Mouse (Mus musculus) midbrain, embryonic 11.5 days (tissue): ENCODE measurements around the gene Tet2. TPM values are rescaled to one million over a fixed set of nuclear protein-coding genes. Genes with fewer than 3 reads are reported as not detected.

ENCODE experiments used
- ATAC-seq: fragments of 200-750 bp; cut with Nextera tagmentation; 2 replicates; pipeline ENCODE4 v1.8.0; 2017; ENCODE audit warnings: moderate TSS enrichment, moderate library complexity; ENCODE audit not compliant: low FRiP score
- DNase-seq: peaks from one replicate; pipeline ENCODE4 v3.0.0; 2015; ENCODE audit warnings: low spot score; ENCODE audit errors: missing footprints
- H3K27ac ChIP-seq: fragments of 300-500 bp; sonication (generic); 2 replicates; pipeline ENCODE4 v1.5.1; 2014; ENCODE audit warnings: low read depth, low read length
- H3K27me3 ChIP-seq: fragments of 300-500 bp; sonication (generic); 2 replicates; pipeline ENCODE4 v1.6.1; 2014; ENCODE audit warnings: mild to moderate bottlenecking, low read length, moderate library complexity, mixed read lengths; ENCODE audit not compliant: control insufficient read depth, insufficient read depth
- H3K36me3 ChIP-seq: fragments of 300-500 bp; sonication (generic); 2 replicates; pipeline ENCODE4 v1.6.1; 2014; ENCODE audit warnings: mild to moderate bottlenecking, low read length, moderate library complexity, mixed read lengths; ENCODE audit not compliant: control insufficient read depth, insufficient read depth
- H3K4me1 ChIP-seq: fragments of 300-500 bp; sonication (generic); 2 replicates; pipeline ENCODE4 v1.6.1; 2014; ENCODE audit warnings: low read length; ENCODE audit not compliant: control insufficient read depth, insufficient read depth
- H3K4me2 ChIP-seq: fragments of 300-500 bp; sonication (generic); 2 replicates; pipeline ENCODE4 v1.6.1; 2014; ENCODE audit warnings: mild to moderate bottlenecking, moderate library complexity
- H3K4me3 ChIP-seq: fragments of 300-500 bp; sonication (generic); 2 replicates; pipeline ENCODE4 v1.5.1; 2014; ENCODE audit warnings: low read depth, low read length
- H3K9ac ChIP-seq: fragments of 300-500 bp; sonication (generic); 2 replicates; pipeline ENCODE4 v1.6.1; 2014; ENCODE audit warnings: low read length
- H3K9me3 ChIP-seq: fragments of 300-500 bp; sonication (generic); 2 replicates; pipeline ENCODE4 v1.6.1; 2016; ENCODE audit warnings: low read length; ENCODE audit not compliant: control insufficient read depth
- WGBS: fragments of 180-500 bp; shearing (Covaris S2); extraction: QIAGEN DNeasy Blood & Tissue Kit; methylation state at CpG from one replicate; pipeline ENCODE4 v1.1.7; 2014; 5-methylcytosine and 5-hydroxymethylcytosine counted together
- polyA plus RNA-seq: library from polyadenylated mRNA; unstranded; fragments of >200 nt; fragmentation: Nextera tagmentation; extraction: Ambion mirVana; gene quantifications from 2 replicates; pipeline ENCODE4 v1.2.1, GENCODE M21; 2014

Gene Tet2
- polyA plus RNA-seq, 1 experiment from 2014 or later, result 15.0 TPM

GRCm38 (mm10) chr3:133554092-133554491 lies 9.2 kb upstream of the Tet2 start:
- DNase-seq (no peak), ATAC-seq (no peak)
- Histone ChIP-seq H3K9ac (no peak overlapping the region), H3K4me2 (no peak overlapping the region), H3K9me3 (no peaks in the 10 kb centered on the region), H3K4me1 (no peaks in the 10 kb centered on the region), H3K27me3 (no peaks in the 10 kb centered on the region), H3K36me3 (no peaks in the 10 kb centered on the region), H3K27ac (no peak overlapping the region), H3K4me3 (no peak overlapping the region)
- WGBS, result 92% methylated on average over 4 of the region's 4 CpGs

GRCm38 (mm10) chr3:133551941-133552340 lies 7.0 kb upstream of the Tet2 start:
- 66% methylated on average over 8 of the region's 8 CpGs for WGBS
- no peaks in the 10 kb centered on the region for H3K9me3 ChIP-seq
- H3K27ac ChIP-seq, result no peak overlapping the region
- H3K36me3 ChIP-seq, result no peaks in the 10 kb centered on the region
- H3K4me1 ChIP-seq, result no peaks in the 10 kb centered on the region
- no peak overlapping the region for H3K4me2 ChIP-seq
- ATAC-seq (no peak), DNase-seq (peak; percentile 67)
- no peaks in the 10 kb centered on the region for H3K27me3 ChIP-seq
- no peak overlapping the region for H3K9ac ChIP-seq
- H3K4me3 ChIP-seq, result no peak overlapping the region

GRCm38 (mm10) chr3:133549385-133550170 lies 4.6 kb upstream of the Tet2 start:
- no peaks in the 10 kb centered on the region for H3K27me3 ChIP-seq
- WGBS, result 70% methylated on average over 7 of the region's 7 CpGs
- no peak overlapping the region for H3K4me3 ChIP-seq
- no peak overlapping the region for H3K9ac ChIP-seq
- H3K36me3 ChIP-seq, result no peaks in the 10 kb centered on the region
- H3K9me3 ChIP-seq, result no peaks in the 10 kb centered on the region
- H3K27ac ChIP-seq, result no peak overlapping the region
- no peaks in the 10 kb centered on the region for H3K4me1 ChIP-seq
- DNase-seq (peak; percentile 78), ATAC-seq (no peak)
- H3K4me2 ChIP-seq, result no peak overlapping the region

- DNase-seq, result no peak
- Histone ChIP-seq H3K27me3 (no peaks in the 10 kb centered on the region), H3K27ac (no peak overlapping the region), H3K4me3 (no peak overlapping the region), H3K9ac (no peak overlapping the region), H3K9me3 (no peaks in the 10 kb centered on the region), H3K4me1 (no peaks in the 10 kb centered on the region), H3K36me3 (no peaks in the 10 kb centered on the region), H3K4me2 (no peak overlapping the region)
- no peak for ATAC-seq
- WGBS, result 84% methylated on average over 2 of the region's 2 CpGs
Measured at GRCm38 (mm10) chr3:133548613-133549012, 3.7 kb upstream of the Tet2 start.

GRCm38 (mm10) chr3:133546790-133547189 lies 1.9 kb upstream of the Tet2 start:
- Histone ChIP-seq H3K9me3 (no peaks in the 10 kb centered on the region), H3K4me2 (no peak overlapping the region), H3K4me1 (peaks cover 4% of the 10 kb centered on the region; the same call in 1 of the 2 replicates), H3K9ac (no peak overlapping the region), H3K27me3 (no peaks in the 10 kb centered on the region), H3K36me3 (no peaks in the 10 kb centered on the region), H3K4me3 (no peak overlapping the region), H3K27ac (no peak overlapping the region)
- WGBS, result 54% methylated on average over 2 of the region's 2 CpGs
- no peak for DNase-seq
- no peak for ATAC-seq

GRCm38 (mm10) chr3:133545304-133545666 lies 346 bp upstream of the Tet2 start:
- Histone ChIP-seq H3K4me2 (peak overlapping the region; percentile 78), H3K27ac (no peak overlapping the region), H3K4me1 (peaks cover 4% of the 10 kb centered on the region; the same call in 1 of the 2 replicates), H3K36me3 (no peaks in the 10 kb centered on the region), H3K9ac (peak overlapping the region; percentile 86), H3K27me3 (no peaks in the 10 kb centered on the region), H3K9me3 (no peaks in the 10 kb centered on the region), H3K4me3 (peak overlapping the region; percentile 77)
- no peak for ATAC-seq
- peak; percentile 86 for DNase-seq
- WGBS, result 16% methylated on average over 6 of the region's 6 CpGs

GRCm38 (mm10) chr3:133544131-133544550 lies 798 bp downstream of the Tet2 start:
- ATAC-seq, result peak; percentile 96

GRCm38 (mm10) chr3:133543101-133544020 lies 1.6 kb downstream of the Tet2 start:
- Histone ChIP-seq H3K4me1 (peaks cover 4% of the 10 kb centered on the region; the same call in 1 of the 2 replicates), H3K4me2 (peak overlapping the region; percentile 58), H3K9ac (peak overlapping the region; percentile 87), H3K27me3 (no peaks in the 10 kb centered on the region), H3K36me3 (peaks cover 4% of the 10 kb centered on the region; the same call in 1 of the 2 replicates), H3K4me3 (peak overlapping the region; percentile 77), H3K27ac (peak overlapping the region; percentile 91), H3K9me3 (no peaks in the 10 kb centered on the region)
- DNase-seq (peak; percentile 97), ATAC-seq (peak; percentile 45)
- WGBS, result under 1% methylated on average over 21 of the region's 21 CpGs

More at GRCm38 (mm10) chr3:133544131-133544550, 798 bp downstream of the Tet2 start:
- H3K4me2 ChIP-seq, result peak overlapping the region; percentile 78
- H3K27me3 ChIP-seq, result no peaks in the 10 kb centered on the region
- H3K4me3 ChIP-seq, result peak overlapping the region; percentile 77
- H3K4me1 ChIP-seq, result peaks cover 4% of the 10 kb centered on the region; the same call in 1 of the 2 replicates
- no peaks in the 10 kb centered on the region for H3K9me3 ChIP-seq
- no peaks in the 10 kb centered on the region for H3K36me3 ChIP-seq
- under 1% methylated on average over 49 of the region's 52 CpGs for WGBS
- peak; percentile 98 for DNase-seq
- peak overlapping the region; percentile 91 for H3K27ac ChIP-seq
- peak overlapping the region; percentile 87 for H3K9ac ChIP-seq
